Mouse (Mus musculus) heart, postnatal 4 days (tissue): ENCODE measurements around the gene Sdr9c7. TPM values are rescaled to one million over a fixed set of nuclear protein-coding genes. Genes with fewer than 3 reads are reported as not detected.
"Not testable (repeated sequence)": the region's sequence is repeated elsewhere in the genome, so short reads cannot be mapped to it uniquely, and the experiment has no call there.

ENCODE experiments used
- DNase-seq: peaks from one replicate; pipeline ENCODE4 v3.0.0; 2021
- total RNA-seq, 2 experiments: library from RNA; stranded (reverse); gene quantifications; 2 replicates each; pipeline ENCODE4 v1.2.3; 2021

Sdr9c7 gene
- not detected for total RNA-seq

- DNase-seq: no peak
These were observed at the start of gene Sdr9c7 for GRCm38 (mm10) chr10:127898218-127898617. TSS of gene Sdr9c7 (plus strand) at chr10:127898518.

GRCm38 (mm10) chr10:127849628-127850027, 48.7 kb upstream of the Sdr9c7 start, which contains the start of gene Rdh19:
TSS of gene Rdh19 (plus strand) at chr10:127849928.
- no peak for DNase-seq

GRCm38 (mm10) chr10:127856376-127856775, 41.9 kb upstream of the Sdr9c7 start:
- DNase-seq: no peak

GRCm38 (mm10) chr10:127864931-127865330, 33.4 kb upstream of the Sdr9c7 start:
- DNase-seq: no peak

- DNase-seq: no peak
These were observed 32.1 kb upstream of the Sdr9c7 start, which contains the start of gene Rdh16f2 for GRCm38 (mm10) chr10:127866232-127866631. TSS of gene Rdh16f2 (plus strand) at chr10:127866474.

- no peak for DNase-seq
These were observed 25.8 kb upstream of the Sdr9c7 start for GRCm38 (mm10) chr10:127872484-127872883.

- DNase-seq: no peak
These were observed 20.6 kb upstream of the Sdr9c7 start for GRCm38 (mm10) chr10:127877681-127878080.

GRCm38 (mm10) chr10:127878262-127879057, 19.9 kb upstream of the Sdr9c7 start:
- no peak for DNase-seq

GRCm38 (mm10) chr10:127879155-127879688, 19.1 kb upstream of the Sdr9c7 start:
- no peak for DNase-seq

GRCm38 (mm10) chr10:127881041-127881440, 17.3 kb upstream of the Sdr9c7 start:
- DNase-seq: no peak

- DNase-seq: no peak
These were observed 11.8 kb upstream of the Sdr9c7 start for GRCm38 (mm10) chr10:127886551-127886950.

GRCm38 (mm10) chr10:127886971-127887370, 11.3 kb upstream of the Sdr9c7 start:
- no peak for DNase-seq

- no peak for DNase-seq
These were observed 9.7 kb upstream of the Sdr9c7 start, which contains the start of gene Rdh7 for GRCm38 (mm10) chr10:127888605-127889004. TSS of gene Rdh7 (minus strand) at chr10:127888817.

- DNase-seq: no peak
These were observed 6.8 kb upstream of the Sdr9c7 start for GRCm38 (mm10) chr10:127891481-127891880.

- not testable (repeated sequence) for DNase-seq
These were observed 4.9 kb upstream of the Sdr9c7 start for GRCm38 (mm10) chr10:127893163-127894022.

GRCm38 (mm10) chr10:127896705-127897104, 1.6 kb upstream of the Sdr9c7 start:
- DNase-seq: no peak

GRCm38 (mm10) chr10:127897506-127897905, 812 bp upstream of the Sdr9c7 start:
- DNase-seq: no peak

- no peak for DNase-seq
These were observed 1.5 kb downstream of the Sdr9c7 start for GRCm38 (mm10) chr10:127899783-127900182.

- DNase-seq: no peak
These were observed 3.4 kb downstream of the Sdr9c7 start for GRCm38 (mm10) chr10:127901751-127902150.

- no peak for DNase-seq
These were observed 4.8 kb downstream of the Sdr9c7 start for GRCm38 (mm10) chr10:127903116-127903515.

- DNase-seq: peak; percentile 19
These were observed 6.6 kb downstream of the Sdr9c7 start for GRCm38 (mm10) chr10:127904718-127905446.

GRCm38 (mm10) chr10:127906138-127906537, 7.8 kb downstream of the Sdr9c7 start:
- DNase-seq: no peak
